Mouse (Mus musculus) limb, embryonic 15.5 days (tissue): Measurements from ENCODE around the gene Disc1. TPM values are rescaled to one million over a fixed set of nuclear protein-coding genes. Genes with fewer than 3 reads are reported as not detected.

Experiments used
- ATAC-seq: fragments of 200-750 bp; cut with Nextera tagmentation; 2 replicates; pipeline ENCODE4 v1.8.0; 2017; ENCODE audit warnings: low read depth, moderate TSS enrichment; ENCODE audit not compliant: insufficient number of reproducible peaks, low FRiP score, low TSS enrichment
- H3K27ac ChIP-seq: fragments of 300-500 bp; sonication (generic); 2 replicates; pipeline ENCODE4 v1.5.1; 2015; ENCODE audit warnings: moderate library complexity, mild to moderate bottlenecking, inconsistent platforms
- H3K27me3 ChIP-seq: fragments of 300-500 bp; sonication (generic); 2 replicates; pipeline ENCODE4 v1.6.1; 2015; ENCODE audit warnings: inconsistent platforms
- H3K36me3 ChIP-seq: fragments of 300-500 bp; sonication (generic); 2 replicates; pipeline ENCODE4 v1.6.1; 2015; ENCODE audit warnings: inconsistent platforms
- H3K4me1 ChIP-seq: fragments of 300-500 bp; sonication (generic); 2 replicates; pipeline ENCODE4 v1.6.1; 2015; ENCODE audit warnings: inconsistent platforms
- H3K4me2 ChIP-seq: fragments of 300-500 bp; sonication (generic); 2 replicates; pipeline ENCODE4 v1.6.1; 2015; ENCODE audit warnings: mild to moderate bottlenecking, inconsistent platforms
- H3K4me3 ChIP-seq: fragments of 300-500 bp; sonication (generic); 2 replicates; pipeline ENCODE4 v1.5.1; 2015; ENCODE audit warnings: mild to moderate bottlenecking, inconsistent platforms
- H3K9ac ChIP-seq: fragments of 300-500 bp; sonication (generic); 2 replicates; pipeline ENCODE4 v1.6.1; 2015; ENCODE audit warnings: inconsistent platforms
- H3K9me3 ChIP-seq: fragments of 300-500 bp; sonication (generic); 2 replicates; pipeline ENCODE4 v1.6.1; 2016; ENCODE audit warnings: inconsistent platforms
- WGBS: fragments of 180-500 bp; shearing (Covaris S2); methylation state at CpG from one replicate; pipeline ENCODE4 v1.1.7; 2015; 5-methylcytosine and 5-hydroxymethylcytosine counted together
- polyA plus RNA-seq: library from polyadenylated mRNA; unstranded; fragments of >200 nt; fragmentation: Nextera tagmentation; extraction: Ambion mirVana; gene quantifications from 2 replicates; pipeline ENCODE4 v1.2.1, GENCODE M21; 2015

Disc1 gene
- polyA plus RNA-seq, 1 experiment from 2014 or later, result 2.3 TPM

- Histone ChIP-seq H3K27me3 (no peaks in the 10 kb centered on the region), H3K9me3 (no peaks in the 10 kb centered on the region), H3K4me1 (peaks cover 34% of the 10 kb centered on the region), H3K4me2 (no peak overlapping the region), H3K4me3 (no peak overlapping the region), H3K36me3 (no peaks in the 10 kb centered on the region), H3K9ac (no peak overlapping the region), H3K27ac (peak overlapping the region; percentile 27; the same call in 1 of the 2 replicates)
- 64% methylated on average over 12 of the region's 12 CpGs for WGBS
- no peak for ATAC-seq
Measured at GRCm38 (mm10) chr8:125285966-125286681, 232.1 kb downstream of the Disc1 start.

GRCm38 (mm10) chr8:125287311-125287710 is 233.3 kb downstream of the Disc1 start:
- Histone ChIP-seq H3K27ac (no peak overlapping the region; the same call in 1 of the 2 replicates), H3K4me2 (no peak overlapping the region), H3K27me3 (no peaks in the 10 kb centered on the region), H3K9me3 (no peaks in the 10 kb centered on the region), H3K4me1 (peaks cover 37% of the 10 kb centered on the region), H3K9ac (no peak overlapping the region), H3K4me3 (no peak overlapping the region), H3K36me3 (no peaks in the 10 kb centered on the region)
- no peak for ATAC-seq
- WGBS, result 49% methylated on average over 4 of the region's 4 CpGs

DNA sequence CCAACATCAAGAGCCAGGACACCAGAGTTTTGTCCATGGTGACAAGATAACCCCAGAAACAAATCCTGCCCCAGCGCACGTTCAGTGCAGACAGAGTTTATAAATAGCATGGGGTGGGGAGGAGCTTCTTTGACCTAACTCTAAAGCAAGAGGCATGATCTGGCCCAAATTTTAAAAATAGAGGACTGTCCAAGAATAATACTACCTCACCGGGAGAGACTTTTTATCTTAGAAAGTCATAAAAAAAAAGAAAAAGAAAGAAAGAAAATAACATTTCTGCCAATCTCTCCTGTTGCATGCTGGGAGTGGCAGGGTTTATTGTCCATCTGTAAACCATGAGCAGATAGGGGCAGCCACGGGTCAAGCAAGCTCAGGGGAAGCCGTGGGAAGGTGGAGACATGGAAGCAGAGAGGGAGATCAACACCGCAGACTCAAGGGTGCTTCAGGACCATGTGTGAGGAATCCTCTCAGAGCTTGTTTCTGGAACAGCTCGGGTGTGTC is 233.9 kb downstream of the Disc1 start:
- Histone ChIP-seq H3K27me3 (no peaks in the 10 kb centered on the region), H3K36me3 (no peaks in the 10 kb centered on the region), H3K27ac (0 out of 2 replicates have a peak overlapping the region, but pooled peaks have one; percentile 22), H3K4me1 (peaks cover 40% of the 10 kb centered on the region), H3K9me3 (no peaks in the 10 kb centered on the region), H3K9ac (no peak overlapping the region), H3K4me2 (no peak overlapping the region), H3K4me3 (no peak overlapping the region)
- no peak for ATAC-seq
- WGBS, result 34% methylated on average over 7 of the region's 7 CpGs

GRCm38 (mm10) chr8:125291506-125291905 is 237.5 kb downstream of the Disc1 start:
- no peak overlapping the region for H3K27ac ChIP-seq
- H3K4me2 ChIP-seq, result no peak overlapping the region
- no peaks in the 10 kb centered on the region for H3K9me3 ChIP-seq
- no peak overlapping the region for H3K9ac ChIP-seq
- no peak overlapping the region for H3K4me3 ChIP-seq
- peaks cover 36% of the 10 kb centered on the region for H3K4me1 ChIP-seq
- 47% methylated on average over 10 of the region's 10 CpGs for WGBS
- no peak for ATAC-seq
- H3K27me3 ChIP-seq, result no peaks in the 10 kb centered on the region
- no peaks in the 10 kb centered on the region for H3K36me3 ChIP-seq

DNA sequence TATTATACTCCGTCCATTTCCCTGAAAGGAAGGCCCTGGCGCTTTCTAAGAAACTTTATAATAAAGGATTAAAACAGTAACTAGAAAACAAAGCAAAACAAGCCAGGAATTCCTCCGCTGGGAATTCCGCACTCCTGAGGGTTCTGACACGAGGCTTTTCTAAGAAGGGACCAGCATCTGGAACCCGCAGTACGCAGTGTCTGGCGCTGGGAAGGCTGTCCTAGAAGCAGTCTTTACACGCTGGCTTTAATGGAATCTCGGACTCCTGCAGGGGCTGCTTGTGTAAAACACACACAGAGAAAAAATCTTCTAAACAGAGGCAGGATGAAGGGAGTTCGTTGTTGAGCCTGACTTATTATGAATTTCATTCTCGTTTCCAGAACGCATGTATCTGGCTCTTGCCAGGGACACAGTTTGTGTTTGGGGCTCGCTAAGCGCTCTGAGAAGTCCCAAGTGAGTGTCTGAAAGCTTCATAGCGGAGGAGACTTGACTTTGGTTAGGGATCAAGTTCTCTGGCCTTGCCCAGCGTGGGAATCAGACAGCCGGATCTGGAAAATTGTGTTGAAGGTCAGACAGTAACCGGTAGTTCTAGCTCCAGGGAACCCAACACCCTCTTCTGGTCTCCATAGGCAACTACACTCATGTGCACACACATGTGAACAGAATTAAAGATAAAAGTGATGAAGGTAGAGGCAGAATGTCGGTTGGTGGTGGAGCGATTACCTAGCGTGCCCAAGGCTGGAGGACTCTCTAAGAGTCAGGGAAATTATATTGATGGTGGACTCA is 238.1 kb downstream of the Disc1 start:
- H3K4me1 ChIP-seq, result peaks cover 32% of the 10 kb centered on the region
- H3K27ac ChIP-seq, result peak overlapping the region; percentile 68
- no peak overlapping the region for H3K4me2 ChIP-seq
- H3K27me3 ChIP-seq, result no peaks in the 10 kb centered on the region
- H3K36me3 ChIP-seq, result no peaks in the 10 kb centered on the region
- ATAC-seq, result no peak
- WGBS, result 62% methylated on average over 22 of the region's 22 CpGs
- no peaks in the 10 kb centered on the region for H3K9me3 ChIP-seq
- no peak overlapping the region for H3K9ac ChIP-seq
- no peak overlapping the region for H3K4me3 ChIP-seq

- Histone ChIP-seq H3K4me3 (no peak overlapping the region), H3K4me2 (no peak overlapping the region), H3K9me3 (no peaks in the 10 kb centered on the region), H3K9ac (no peak overlapping the region), H3K4me1 (peaks cover 26% of the 10 kb centered on the region), H3K27ac (peak overlapping the region; percentile 77), H3K36me3 (no peaks in the 10 kb centered on the region), H3K27me3 (no peaks in the 10 kb centered on the region)
- ATAC-seq, result peak; percentile 74; the same call in 1 of the 2 replicates
- WGBS, result 35% methylated on average over 8 of the region's 8 CpGs
Measured at GRCm38 (mm10) chr8:125292933-125293591, 239.1 kb downstream of the Disc1 start.

DNA sequence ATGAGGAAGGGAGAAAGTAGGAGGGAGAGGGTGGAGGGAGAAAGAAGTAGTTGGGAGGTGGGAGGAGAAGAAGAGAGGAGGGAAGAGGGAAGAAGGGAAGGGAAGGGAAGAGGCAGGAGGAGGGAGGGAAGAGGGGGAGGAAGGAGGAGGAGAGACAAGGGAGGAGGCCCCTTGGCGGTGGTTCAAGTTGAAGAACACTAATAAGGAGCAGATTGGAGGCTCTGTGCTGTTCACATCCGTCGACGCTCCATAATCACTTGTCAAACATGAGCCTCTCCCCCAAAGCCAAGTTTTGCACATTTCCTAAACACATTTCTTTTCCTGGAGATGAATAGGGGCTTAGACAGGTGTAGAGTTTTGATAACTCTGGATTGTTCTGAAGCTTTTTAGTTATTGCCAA is 245.3 kb downstream of the Disc1 start:
- Histone ChIP-seq H3K4me2 (no peak overlapping the region), H3K27ac (no peak overlapping the region), H3K36me3 (no peaks in the 10 kb centered on the region), H3K9ac (no peak overlapping the region), H3K4me1 (0 out of 2 replicates have a peak, but pooled peaks cover 6% of the 10 kb centered on the region), H3K9me3 (no peaks in the 10 kb centered on the region), H3K4me3 (no peak overlapping the region), H3K27me3 (0 out of 2 replicates have a peak, but pooled peaks cover 3% of the 10 kb centered on the region)
- 16% methylated on average over 4 of the region's 4 CpGs for WGBS
- no peak for ATAC-seq

GRCm38 (mm10) chr8:125301931-125302361 is 248.0 kb downstream of the Disc1 start:
- Histone ChIP-seq H3K9me3 (no peaks in the 10 kb centered on the region), H3K4me2 (no peak overlapping the region), H3K4me3 (no peak overlapping the region), H3K27ac (no peak overlapping the region), H3K4me1 (0 out of 2 replicates have a peak, but pooled peaks cover 6% of the 10 kb centered on the region), H3K9ac (no peak overlapping the region), H3K36me3 (no peaks in the 10 kb centered on the region), H3K27me3 (0 out of 2 replicates have a peak, but pooled peaks cover 3% of the 10 kb centered on the region)
- WGBS, result 47% methylated on average over 8 of the region's 8 CpGs
- ATAC-seq, result no peak

- Histone ChIP-seq H3K4me2 (no peak overlapping the region), H3K27me3 (no peaks in the 10 kb centered on the region), H3K9me3 (no peaks in the 10 kb centered on the region), H3K27ac (no peak overlapping the region), H3K9ac (no peak overlapping the region), H3K36me3 (no peaks in the 10 kb centered on the region), H3K4me3 (no peak overlapping the region), H3K4me1 (0 out of 2 replicates have a peak, but pooled peaks cover 5% of the 10 kb centered on the region)
- 71% methylated on average over 10 of the region's 10 CpGs for WGBS
- ATAC-seq, result no peak
Measured at GRCm38 (mm10) chr8:125306665-125307064, 252.7 kb downstream of the Disc1 start.

DNA sequence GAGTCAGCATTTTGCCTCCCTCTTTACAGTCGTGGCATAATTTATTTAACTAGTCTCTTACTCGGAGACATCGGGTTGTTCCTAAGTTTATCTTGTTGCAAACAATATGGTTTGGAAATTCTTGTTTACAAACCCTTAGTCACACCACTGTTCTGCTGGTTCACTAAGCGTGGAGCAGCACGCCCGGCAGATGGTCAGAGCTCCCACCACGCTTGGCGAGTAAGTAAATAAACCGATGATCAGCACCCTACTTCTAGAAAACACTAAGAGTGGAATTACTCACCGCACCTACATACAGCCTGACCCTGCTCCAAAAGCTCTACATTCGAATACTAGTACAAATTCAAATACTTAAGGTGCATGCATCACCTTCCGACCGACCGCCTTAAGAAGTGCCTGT is 256.0 kb downstream of the Disc1 start:
- no peak overlapping the region for H3K9ac ChIP-seq
- WGBS, result 84% methylated on average over 14 of the region's 14 CpGs
- no peaks in the 10 kb centered on the region for H3K27me3 ChIP-seq
- H3K4me1 ChIP-seq, result no peaks in the 10 kb centered on the region
- H3K4me2 ChIP-seq, result no peak overlapping the region
- H3K9me3 ChIP-seq, result no peaks in the 10 kb centered on the region
- ATAC-seq, result no peak
- H3K36me3 ChIP-seq, result no peaks in the 10 kb centered on the region
- no peak overlapping the region for H3K27ac ChIP-seq
- H3K4me3 ChIP-seq, result no peak overlapping the region
